Mouse (Mus musculus): ENCODE measurements around the gene Tspear.

Gene Tspear

DNA sequence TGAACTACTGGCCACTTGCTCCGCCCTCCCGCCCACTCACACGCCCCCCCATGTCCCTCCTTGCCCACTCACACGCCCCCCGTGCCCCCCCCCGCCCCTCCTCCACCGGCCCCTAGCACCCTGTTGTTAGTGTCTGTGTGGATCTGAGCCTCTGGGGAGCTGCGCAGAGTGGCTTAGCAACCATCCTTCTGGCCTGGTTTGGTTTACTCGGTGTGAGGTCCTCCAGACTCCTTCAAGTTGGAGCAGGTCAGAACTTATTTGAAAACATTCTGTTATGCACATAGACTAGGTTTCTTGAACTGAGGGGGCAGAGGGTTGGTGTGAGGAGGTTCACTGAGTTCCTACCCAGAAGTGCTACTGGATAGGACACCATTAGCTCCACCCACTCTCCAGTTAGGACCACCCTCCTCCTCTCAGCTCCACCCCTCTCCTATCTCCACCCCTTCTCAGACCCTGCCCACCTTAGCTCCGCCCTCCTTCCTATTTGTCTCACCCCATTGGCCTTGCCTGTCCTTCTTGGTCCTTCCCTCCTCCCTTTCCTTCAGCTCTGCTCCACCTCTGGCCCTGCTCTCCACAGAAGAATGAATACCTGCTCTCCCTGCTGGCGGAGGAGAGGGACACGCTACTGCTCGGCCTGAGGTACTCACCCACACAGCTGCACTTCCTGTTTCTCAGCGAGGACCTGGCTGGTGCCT is 177.8 kb downstream of the Tspear start:
- in situ Hi-C loops (cut with MboI, MseI): no loop called here

GRCm38 (mm10) chr10:77864762-77865143 is 178.4 kb downstream of the Tspear start:
- in situ Hi-C loops (cut with MboI, MseI): no loop called here

DNA sequence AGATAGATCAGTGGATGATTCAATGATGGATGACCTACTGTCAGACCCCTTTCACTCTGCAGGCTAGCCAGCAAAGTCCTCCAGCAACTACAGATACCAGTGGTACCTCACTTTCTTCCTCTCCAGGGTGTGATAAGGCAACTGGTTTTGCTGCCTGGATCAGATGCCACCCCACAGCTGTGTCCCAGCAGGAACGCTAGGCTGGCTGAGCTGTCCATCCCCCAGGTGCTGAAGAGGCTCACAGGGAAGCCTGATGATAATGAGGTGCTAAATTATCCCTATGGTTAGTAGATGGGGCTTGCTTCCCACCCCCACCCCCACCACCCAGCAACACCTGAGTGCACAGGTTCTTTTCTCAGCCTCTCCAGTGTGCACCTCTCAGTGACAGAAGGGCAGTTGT is 181.2 kb downstream of the Tspear start:
- in situ Hi-C loops (cut with MboI, MseI): no loop called here

- in situ Hi-C loops (cut with MboI, MseI): no loop called here
Measured at GRCm38 (mm10) chr10:77869651-77870050, 183.3 kb downstream of the Tspear start.

DNA sequence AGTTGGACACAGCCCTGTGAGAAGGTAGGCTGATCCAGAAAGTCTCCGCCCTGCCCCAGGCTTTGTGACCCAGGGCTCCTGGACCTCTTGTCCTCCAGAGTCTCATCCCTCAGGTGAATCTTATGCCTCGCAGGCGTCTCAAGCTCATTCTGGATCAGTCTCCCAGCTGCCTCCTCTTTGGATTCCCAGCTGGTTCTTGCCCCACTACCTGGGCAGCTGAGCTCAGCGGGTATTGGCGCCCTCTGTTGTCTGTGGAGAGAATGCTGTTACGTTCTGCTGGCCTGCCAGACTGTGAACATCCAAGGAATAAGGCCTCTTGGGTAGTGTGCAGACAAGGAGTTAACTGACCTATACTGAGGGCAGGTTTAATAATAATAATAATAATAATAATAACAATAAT is 192.6 kb downstream of the Tspear start:
- in situ Hi-C loops (cut with MboI, MseI): no loop called here

GRCm38 (mm10) chr10:77880305-77880704 is 193.9 kb downstream of the Tspear start:
- in situ Hi-C loops (cut with MboI, MseI): no loop called here

GRCm38 (mm10) chr10:77882553-77882952 is 196.2 kb downstream of the Tspear start:
- in situ Hi-C loops (cut with MboI, MseI): no loop called here

GRCm38 (mm10) chr10:77886007-77886747 is 199.8 kb downstream of the Tspear start:
- in situ Hi-C loops (cut with MboI, MseI): no loop called here

DNA sequence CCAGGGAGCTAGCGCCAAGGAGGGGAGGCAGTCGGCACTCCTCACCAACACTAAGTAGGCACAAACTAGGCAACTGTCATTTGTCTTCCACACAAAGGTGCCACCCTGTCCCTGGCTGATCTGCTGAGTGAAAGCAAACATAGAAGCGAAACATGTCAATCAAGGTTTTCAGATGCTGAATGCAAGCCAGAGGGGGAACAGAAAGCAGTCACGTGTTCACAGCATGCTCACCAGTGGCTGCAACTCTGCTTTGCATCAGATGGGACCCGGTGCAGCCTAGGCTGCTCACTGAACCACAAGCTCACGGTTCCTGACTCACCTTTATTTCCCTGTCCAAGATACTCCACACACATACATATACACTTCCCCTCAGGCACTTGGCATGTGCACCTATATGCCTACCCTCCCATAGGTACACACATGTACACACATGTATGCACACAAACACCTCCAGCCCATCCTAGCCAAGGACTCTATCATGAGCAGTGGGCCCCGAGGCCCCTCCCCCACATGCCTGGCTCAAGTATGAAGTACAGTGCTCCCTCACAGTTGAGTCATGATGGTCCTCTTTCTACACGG is 204.7 kb downstream of the Tspear start:
- in situ Hi-C loops (cut with MboI, MseI): no loop called here

- in situ Hi-C loops (cut with MboI, MseI): no loop called here
Measured at GRCm38 (mm10) chr10:77895562-77895961, 209.2 kb downstream of the Tspear start.

- in situ Hi-C loops (cut with MboI, MseI): no loop called here
Measured at GRCm38 (mm10) chr10:77900126-77900525, 213.8 kb downstream of the Tspear start.

DNA sequence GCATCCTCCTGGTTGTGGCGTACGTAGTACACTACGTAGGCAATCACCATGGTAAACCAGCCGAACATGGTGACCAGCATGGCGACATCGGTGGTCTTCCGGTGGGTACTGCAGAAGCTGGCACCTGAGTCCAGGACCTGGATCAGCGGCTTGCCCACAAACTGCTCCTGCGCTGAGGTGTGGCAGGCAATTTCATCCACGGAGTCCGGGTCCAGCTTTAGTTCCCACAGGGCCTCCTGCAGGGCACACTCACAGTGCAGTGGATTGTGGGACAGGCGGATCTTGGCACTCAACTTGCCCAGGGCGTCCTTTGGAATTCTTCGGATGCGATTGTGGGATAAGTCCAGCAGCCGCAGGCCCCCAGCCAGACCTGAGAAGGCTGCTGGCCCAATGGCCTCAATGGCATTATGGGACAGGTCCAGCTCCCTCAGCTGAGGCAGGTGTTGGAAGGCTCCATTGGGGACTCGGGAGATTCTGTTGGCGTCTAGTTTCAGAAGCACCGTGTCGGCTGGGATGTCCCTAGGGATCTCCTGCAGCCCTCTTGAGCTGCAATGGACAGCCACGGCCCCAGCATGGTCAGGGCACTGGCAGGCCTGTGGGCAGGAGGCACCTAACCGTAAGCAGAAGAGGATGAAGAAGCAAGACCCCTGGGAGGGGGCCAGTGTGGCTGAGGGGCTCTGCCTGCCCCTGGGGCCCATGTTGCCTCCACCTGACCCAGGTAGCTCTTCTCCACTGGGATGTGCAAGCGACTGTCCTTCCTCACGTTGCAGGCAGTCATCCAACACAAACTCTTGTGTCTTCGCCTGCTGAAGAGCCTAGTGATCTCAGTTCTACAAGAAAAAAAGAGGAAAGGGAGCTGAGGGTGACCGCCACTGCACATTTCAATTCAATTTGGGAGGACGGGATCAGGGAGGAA is 214.8 kb downstream of the Tspear start:
- in situ Hi-C loops (cut with MboI, MseI): no loop called here

- in situ Hi-C loops (cut with MboI, MseI): no loop called here
Measured at GRCm38 (mm10) chr10:77901871-77902210, 215.5 kb downstream of the Tspear start.

DNA sequence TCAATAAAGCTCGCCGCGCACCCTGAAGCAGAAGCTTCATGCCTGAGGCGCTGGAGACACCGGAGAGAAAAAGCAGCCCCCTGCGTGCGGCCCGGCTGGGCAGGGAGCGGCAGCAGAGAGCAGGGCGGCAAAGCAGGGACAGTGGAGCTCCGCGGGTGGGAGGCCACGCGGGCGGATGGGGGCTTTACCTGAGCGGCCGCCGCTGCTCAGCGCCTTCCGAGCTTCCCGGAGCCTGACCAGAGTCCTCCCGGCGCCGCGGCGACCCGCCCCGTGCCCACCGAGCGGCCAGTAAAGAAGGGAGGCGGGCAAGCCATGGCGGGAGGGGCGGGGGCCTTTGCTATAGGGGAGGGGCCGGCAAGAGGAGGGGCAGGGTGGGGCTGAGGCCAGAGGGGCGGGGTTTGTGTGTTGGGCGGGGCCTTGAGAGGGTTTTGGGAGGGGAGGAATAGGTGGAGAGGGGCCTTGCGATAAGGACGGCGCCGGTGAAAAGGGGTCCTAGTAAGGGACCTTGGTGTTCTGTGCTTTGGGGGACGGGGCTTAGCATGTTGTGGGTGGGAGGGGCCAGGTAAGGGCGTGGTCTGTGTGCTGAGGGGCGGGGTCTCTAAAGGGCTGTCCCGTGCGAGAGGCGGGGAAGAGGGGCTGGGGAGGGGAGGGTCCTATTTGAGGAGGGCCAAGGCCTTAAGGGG is 216.0 kb downstream of the Tspear start, which contains the start of gene Lrrc3:
Gene Lrrc3 (minus strand): TSS at position 326 of the 683 bp plus-strand sequence.
- in situ Hi-C loops (cut with MboI, MseI): no loop called here

DNA sequence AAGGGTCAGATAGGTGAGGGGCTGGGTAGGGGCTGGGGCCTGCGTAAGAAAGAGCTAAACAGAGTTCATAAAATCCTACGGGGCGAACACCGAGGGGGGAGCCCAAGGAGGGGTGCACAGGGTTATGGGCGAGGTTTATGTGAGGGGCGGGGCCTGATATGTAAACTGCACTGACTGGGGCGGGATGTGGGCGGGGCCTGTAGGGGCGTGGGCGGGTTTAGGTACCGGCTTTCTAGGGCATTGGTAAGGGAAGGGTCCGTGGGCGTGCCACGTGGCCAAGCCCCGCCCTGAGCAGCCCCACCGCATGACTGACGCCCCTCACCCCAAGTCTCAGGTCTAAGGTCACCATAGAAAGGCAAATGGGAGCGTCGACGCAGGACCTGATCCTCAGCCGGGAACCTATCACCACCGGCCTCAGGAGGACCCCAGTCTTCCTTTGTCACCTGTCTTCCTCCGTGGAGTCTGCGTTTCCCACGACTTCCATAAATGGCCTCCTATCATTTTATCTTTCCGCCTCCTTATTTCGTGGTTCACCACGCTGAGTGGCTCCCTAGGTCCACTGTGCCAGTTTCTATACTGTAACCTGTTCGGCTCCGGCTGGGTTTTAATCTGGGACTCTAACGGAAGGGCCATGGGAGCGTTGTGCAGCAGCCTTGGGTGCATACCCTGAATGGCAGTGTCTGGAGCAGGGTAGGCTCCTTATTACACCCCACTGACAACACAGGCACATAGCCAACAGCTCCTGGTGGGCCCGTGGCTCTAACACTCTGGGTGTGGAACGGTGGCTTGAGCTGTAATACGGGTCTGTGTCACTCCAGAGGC is 216.7 kb downstream of the Tspear start:
- in situ Hi-C loops (cut with MboI, MseI): no loop called here

- in situ Hi-C loops (cut with MboI, MseI): no loop called here
Measured at GRCm38 (mm10) chr10:77912605-77913004, 226.2 kb downstream of the Tspear start.

DNA sequence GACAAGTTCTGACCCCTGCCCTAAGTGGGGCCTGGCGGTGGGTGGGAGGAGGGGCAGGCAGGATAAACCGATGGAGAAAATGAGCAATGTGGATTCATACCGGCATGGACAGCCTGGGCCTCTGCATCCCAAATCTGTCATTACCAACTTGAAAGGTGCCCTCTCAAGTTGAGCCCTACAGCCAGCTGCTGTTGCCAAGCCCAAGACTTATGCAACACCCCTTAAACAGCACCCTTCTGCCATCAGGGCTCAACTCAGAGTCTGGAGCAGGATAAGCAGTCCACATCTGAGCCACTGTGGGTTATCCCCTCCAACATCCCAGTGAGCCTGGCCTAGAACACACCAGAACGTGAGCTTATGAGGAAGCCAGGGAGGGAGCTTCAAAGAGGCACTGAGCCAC is 226.9 kb downstream of the Tspear start:
- in situ Hi-C loops (cut with MboI, MseI): no loop called here

GRCm38 (mm10) chr10:77916636-77917335 is 230.4 kb downstream of the Tspear start:
- in situ Hi-C loops (cut with MboI, MseI): no loop called here

DNA sequence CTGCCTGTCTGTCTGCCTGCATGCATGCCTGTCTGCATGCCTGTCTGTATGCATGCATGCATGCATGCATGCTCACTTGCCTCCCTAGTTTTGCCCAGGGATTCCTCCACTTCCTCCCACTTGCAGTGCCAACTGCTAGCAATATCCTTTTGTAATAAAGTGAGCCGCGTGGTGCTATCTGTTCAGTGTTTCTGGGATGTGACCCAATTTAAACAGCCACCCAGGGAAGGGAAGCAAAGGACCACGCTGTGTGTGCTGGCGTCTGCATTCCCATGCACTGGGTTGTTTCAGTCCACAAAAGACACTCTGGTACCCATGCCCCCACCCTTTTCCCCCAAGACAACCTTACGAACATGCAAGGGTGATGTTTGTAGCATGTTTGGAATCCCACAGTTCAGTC is 234.6 kb downstream of the Tspear start:
- in situ Hi-C loops (cut with MboI, MseI): no loop called here

DNA sequence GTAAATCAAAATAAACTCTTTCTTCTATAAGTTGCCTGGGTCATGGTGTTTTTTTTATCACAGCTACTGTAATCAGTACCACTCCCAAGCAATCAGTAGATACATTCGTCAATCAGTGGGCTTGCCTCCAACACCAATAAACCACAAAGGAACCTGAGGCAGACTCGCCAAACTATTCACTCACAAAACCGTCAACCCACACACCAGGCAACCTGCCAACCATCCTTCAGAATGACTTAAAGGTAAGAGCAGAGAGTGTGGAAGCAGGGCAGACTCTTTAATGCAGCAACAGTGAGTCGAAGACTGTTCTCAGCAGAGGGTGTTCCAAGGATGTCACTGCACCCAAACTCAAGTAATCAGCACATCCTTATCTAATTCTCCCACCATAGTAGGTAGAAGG is 236.3 kb downstream of the Tspear start:
- in situ Hi-C loops (cut with MboI, MseI): no loop called here

All from T-helper 17 cell (primary cell).